Mouse (Mus musculus) embryonic fibroblast, embryonic 13.5 days (primary cell): Measurements from ENCODE around the gene Snph.

Experiments
- CTCF ChIP-seq: IDR thresholded peaks from 2 replicates; pipeline ENCODE4 v1.5.1; 2011; ENCODE audit warnings: mild to moderate bottlenecking, control low read depth, low read length, moderate library complexity, borderline replicate concordance; ENCODE audit not compliant: insufficient read depth
- POLR2A ChIP-seq: IDR thresholded peaks from 2 replicates; pipeline ENCODE4 v1.6.1; 2011; ENCODE audit warnings: low read depth, mild to moderate bottlenecking, control low read depth, low read length, moderate library complexity

DNA sequence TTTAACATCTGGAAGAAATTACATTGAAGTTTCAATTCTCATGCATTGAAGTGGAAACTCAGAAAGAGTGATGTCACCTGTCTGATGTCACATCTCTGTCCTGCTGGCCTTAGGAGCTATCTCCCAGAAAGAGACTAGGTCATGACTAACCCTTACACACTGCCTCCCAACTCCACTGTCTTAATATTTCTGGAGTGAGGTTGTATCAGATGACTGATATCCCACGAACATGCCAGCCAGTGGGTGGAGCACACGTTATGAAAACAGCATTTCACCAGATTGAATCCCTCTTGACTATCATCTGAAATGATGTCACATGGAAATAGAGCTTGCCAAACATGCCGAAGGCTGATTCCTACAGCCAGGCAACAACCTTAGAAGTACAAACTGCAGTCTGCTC, 67.4 kb downstream of the Snph start:
- TF ChIP-seq POLR2A, result no peak
- no peak for TF ChIP-seq CTCF
